Mouse (Mus musculus) liver, embryonic 14.5 days (tissue): ENCODE results near the gene Gm49711.

Source experiments
- CTCF ChIP-seq: IDR thresholded peaks from 2 replicates; pipeline ENCODE4 v1.5.1; 2016; ENCODE audit warnings: antibody characterized with exemption, low read depth, control low read depth
- EP300 ChIP-seq: IDR thresholded peaks from 2 replicates; pipeline ENCODE4 v1.6.1; 2016; ENCODE audit warnings: antibody characterized with exemption, low read depth

DNA sequence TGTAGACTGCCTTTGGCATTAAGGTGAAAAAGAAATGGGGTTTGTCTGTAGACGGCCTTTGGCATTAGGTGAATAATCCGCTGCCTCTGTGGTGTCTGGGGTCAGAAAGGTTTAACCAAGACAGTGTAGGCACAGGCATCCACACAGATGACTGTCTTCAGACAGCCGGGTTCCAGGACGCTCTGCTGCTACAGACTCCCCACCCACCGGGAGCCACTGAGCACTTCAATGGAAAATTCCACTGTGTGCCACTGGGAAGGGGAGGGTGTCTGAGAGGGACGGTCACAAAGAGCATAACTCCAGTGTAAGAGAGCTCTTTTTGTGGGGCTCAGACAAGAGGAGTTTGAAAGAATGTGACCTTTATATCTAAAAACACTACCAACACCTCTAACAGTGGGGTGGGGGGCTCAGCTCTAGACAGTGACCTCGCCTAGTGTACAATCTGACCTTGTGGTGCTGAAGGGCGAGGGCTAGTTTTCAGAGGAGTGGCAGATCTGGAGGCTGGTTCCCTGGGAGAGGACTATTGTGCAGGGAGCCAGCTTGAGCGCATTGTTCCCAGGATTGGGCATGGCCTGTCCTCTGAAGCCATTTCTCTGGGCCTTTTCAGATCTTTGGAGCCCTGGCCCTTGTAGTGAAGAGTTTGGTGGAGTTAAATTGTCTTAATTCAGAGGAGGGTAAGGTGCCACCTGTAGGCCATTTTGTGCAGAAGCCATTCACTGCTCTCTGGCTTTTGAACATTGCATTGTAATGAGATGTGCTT lies 45.6 kb downstream of the Gm49711 start:
- TF ChIP-seq CTCF (peak; percentile 12), EP300 (no peak)
